Mouse (Mus musculus) kidney, adult 11 months (tissue): ENCODE measurements around the gene Ube2g1.
"Not testable (repeated sequence)": the region's sequence is repeated elsewhere in the genome, so short reads cannot be mapped to it uniquely, and the experiment has no call there.

Experiments used
- DNase-seq: peaks from one replicate; pipeline ENCODE4 v3.0.0; 2022

The Ube2g1 gene

GRCm38 (mm10) chr11:72695025-72695424 is 87.9 kb downstream of the Ube2g1 start:
- DNase-seq = no peak

- no peak for DNase-seq
Measured at GRCm38 (mm10) chr11:72696368-72696971, 89.4 kb downstream of the Ube2g1 start.

- no peak for DNase-seq
Measured at GRCm38 (mm10) chr11:72697323-72697722, 90.2 kb downstream of the Ube2g1 start.

GRCm38 (mm10) chr11:72705111-72705510 is 98.0 kb downstream of the Ube2g1 start:
- not testable (repeated sequence) for DNase-seq

- DNase-seq = no peak
Measured at GRCm38 (mm10) chr11:72712721-72713120, 105.6 kb downstream of the Ube2g1 start.

GRCm38 (mm10) chr11:72718161-72718560 is 111.1 kb downstream of the Ube2g1 start:
- no peak for DNase-seq

- no peak for DNase-seq
Measured at GRCm38 (mm10) chr11:72723165-72723564, 116.1 kb downstream of the Ube2g1 start.

- DNase-seq = no peak
Measured at GRCm38 (mm10) chr11:72723871-72724270, 116.8 kb downstream of the Ube2g1 start.

GRCm38 (mm10) chr11:72726023-72726422 is 118.9 kb downstream of the Ube2g1 start:
- DNase-seq = no peak

GRCm38 (mm10) chr11:72733736-72734135 is 126.7 kb downstream of the Ube2g1 start:
- DNase-seq = no peak

- DNase-seq = no peak
Measured at GRCm38 (mm10) chr11:72734840-72735518, 127.9 kb downstream of the Ube2g1 start.

- no peak for DNase-seq
Measured at GRCm38 (mm10) chr11:72735519-72735860, 128.4 kb downstream of the Ube2g1 start.
